Mouse (Mus musculus): Measurements from ENCODE around the gene Dimt1. TPM values are rescaled to one million over a fixed set of nuclear protein-coding genes. Genes with fewer than 3 reads are reported as not detected.
"Not testable (repeated sequence)": the region's sequence is repeated elsewhere in the genome, so short reads cannot be mapped to it uniquely, and the experiment has no call there.

Dimt1 gene
- polyA plus RNA-seq, 1 experiment = 29.2 TPM

- TF ChIP-seq POLR2A (IDR thresholded peaks at IDR 0.05; ENCODE audit: low read depth, low read length) (no peak), CTCF (IDR thresholded peaks at IDR 0.05; ENCODE audit: borderline replicate concordance, insufficient read depth, low read length) (no peak)
- H3K4me3 ChIP-seq (ENCODE audit: insufficient read depth, low read length) = no peak overlapping the region
- H3K27ac ChIP-seq (ENCODE audit: insufficient read depth, low read length) = no peak overlapping the region
- H3K4me1 ChIP-seq (ENCODE audit: control insufficient read depth, insufficient read depth, low read length) = peaks cover 3% of the 10 kb centered on the region; the same call in 1 of the 2 replicates
These were observed 13.6 kb downstream of the Dimt1 start for GRCm38 (mm10) chr13:106960557-106960956.

DNA sequence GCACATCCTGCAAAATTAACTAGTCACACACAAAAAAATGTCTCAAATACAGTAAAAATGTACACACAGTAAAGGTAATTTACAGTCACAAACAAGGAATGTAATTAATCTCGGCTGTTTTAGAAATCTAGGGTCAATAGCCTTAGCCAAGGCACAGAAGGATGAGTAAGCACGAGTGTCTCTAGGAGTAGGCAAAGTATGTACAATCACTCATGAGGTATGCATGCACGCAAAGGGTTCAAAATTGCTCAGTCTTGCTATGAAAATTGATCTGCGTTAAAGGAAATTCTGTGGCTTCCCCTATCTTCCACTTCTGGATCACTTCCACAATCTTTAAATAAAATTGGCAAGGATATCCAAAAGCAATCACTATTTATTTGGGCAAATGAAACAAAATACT, 14.6 kb downstream of the Dimt1 start:
- TF ChIP-seq CTCF (IDR thresholded peaks at IDR 0.05; ENCODE audit: borderline replicate concordance, insufficient read depth, low read length) (no peak), POLR2A (IDR thresholded peaks at IDR 0.05; ENCODE audit: low read depth, low read length) (no peak)
- Histone ChIP-seq H3K4me1 (ENCODE audit: control insufficient read depth, insufficient read depth, low read length) (peaks cover 3% of the 10 kb centered on the region; the same call in 1 of the 2 replicates), H3K4me3 (ENCODE audit: insufficient read depth, low read length) (no peak overlapping the region), H3K27ac (ENCODE audit: insufficient read depth, low read length) (peak overlapping the region; percentile 70; the same call in 1 of the 2 replicates)

- Histone ChIP-seq H3K4me3 (ENCODE audit: insufficient read depth, low read length) (no peak overlapping the region), H3K4me1 (ENCODE audit: control insufficient read depth, insufficient read depth, low read length) (peaks cover 2% of the 10 kb centered on the region; the same call in 1 of the 2 replicates), H3K27ac (ENCODE audit: insufficient read depth, low read length) (no peak overlapping the region)
- TF ChIP-seq CTCF (IDR thresholded peaks at IDR 0.05; ENCODE audit: borderline replicate concordance, insufficient read depth, low read length) = no peak
- TF ChIP-seq POLR2A (IDR thresholded peaks at IDR 0.05; ENCODE audit: low read depth, low read length) = no peak
These were observed 50.0 kb downstream of the Dimt1 start for GRCm38 (mm10) chr13:106996891-106997290.

DNA sequence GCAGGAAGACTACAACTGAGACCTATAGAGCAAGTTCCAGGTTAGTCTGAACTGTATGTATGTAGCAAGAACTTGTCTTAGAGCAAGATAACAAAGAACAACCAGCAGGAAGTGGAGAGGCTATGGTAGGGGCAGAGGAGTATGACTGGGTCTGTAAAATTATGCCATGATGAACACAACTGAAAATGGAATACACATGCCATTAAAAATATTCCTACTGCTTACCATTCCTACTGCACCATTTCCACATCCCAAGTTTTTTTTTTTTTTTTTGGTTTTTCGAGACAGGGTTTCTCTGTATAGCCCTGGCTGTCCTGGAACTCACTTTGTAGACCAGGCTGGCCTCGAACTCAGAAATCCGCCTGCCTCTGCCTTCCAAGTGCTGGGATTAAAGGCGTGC, 50.6 kb downstream of the Dimt1 start:
- H3K4me3 ChIP-seq (ENCODE audit: insufficient read depth, low read length); H3K27ac ChIP-seq (ENCODE audit: insufficient read depth, low read length); H3K4me1 ChIP-seq (ENCODE audit: control insufficient read depth, insufficient read depth, low read length): not testable (repeated sequence)

DNA sequence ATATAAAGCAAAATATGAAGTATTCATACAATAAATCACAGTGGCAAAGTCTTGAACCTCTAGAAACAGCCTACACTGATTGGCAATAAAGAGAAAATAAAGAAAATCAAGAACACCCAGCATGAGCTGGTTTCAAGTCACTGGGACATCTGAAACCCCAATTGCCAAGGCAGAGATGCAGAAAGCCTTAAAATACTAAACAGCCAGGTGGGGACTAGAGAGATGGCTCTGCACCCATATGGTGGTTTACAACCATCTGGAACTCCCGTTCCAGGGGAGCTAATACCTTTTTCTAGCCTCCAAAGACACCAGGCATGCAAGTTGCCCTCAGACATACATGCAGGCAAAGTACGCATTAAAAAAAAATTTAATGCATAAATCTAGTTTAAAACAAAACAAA, 51.1 kb downstream of the Dimt1 start:
- Histone ChIP-seq H3K4me3 (ENCODE audit: insufficient read depth, low read length) (no peak overlapping the region), H3K27ac (ENCODE audit: insufficient read depth, low read length) (no peak overlapping the region), H3K4me1 (ENCODE audit: control insufficient read depth, insufficient read depth, low read length) (peaks cover 2% of the 10 kb centered on the region; the same call in 1 of the 2 replicates)
- TF ChIP-seq POLR2A (IDR thresholded peaks at IDR 0.05; ENCODE audit: low read depth, low read length) (no peak), CTCF (IDR thresholded peaks at IDR 0.05; ENCODE audit: borderline replicate concordance, insufficient read depth, low read length) (no peak)

GRCm38 (mm10) chr13:106998671-106999070, 51.7 kb downstream of the Dimt1 start:
- TF ChIP-seq POLR2A (IDR thresholded peaks at IDR 0.05; ENCODE audit: low read depth, low read length) = no peak
- TF ChIP-seq CTCF (IDR thresholded peaks at IDR 0.05; ENCODE audit: borderline replicate concordance, insufficient read depth, low read length) = no peak
- no peak overlapping the region for H3K27ac ChIP-seq (ENCODE audit: insufficient read depth, low read length)
- H3K4me3 ChIP-seq (ENCODE audit: insufficient read depth, low read length) = no peak overlapping the region
- peaks cover 2% of the 10 kb centered on the region; the same call in 1 of the 2 replicates for H3K4me1 ChIP-seq (ENCODE audit: control insufficient read depth, insufficient read depth, low read length)

GRCm38 (mm10) chr13:107003211-107003610, 56.3 kb downstream of the Dimt1 start:
- no peak overlapping the region for H3K4me3 ChIP-seq (ENCODE audit: insufficient read depth, low read length)
- peaks cover 2% of the 10 kb centered on the region; the same call in 1 of the 2 replicates for H3K4me1 ChIP-seq (ENCODE audit: control insufficient read depth, insufficient read depth, low read length)
- TF ChIP-seq CTCF (IDR thresholded peaks at IDR 0.05; ENCODE audit: borderline replicate concordance, insufficient read depth, low read length) = no peak
- H3K27ac ChIP-seq (ENCODE audit: insufficient read depth, low read length) = no peak overlapping the region

DNA sequence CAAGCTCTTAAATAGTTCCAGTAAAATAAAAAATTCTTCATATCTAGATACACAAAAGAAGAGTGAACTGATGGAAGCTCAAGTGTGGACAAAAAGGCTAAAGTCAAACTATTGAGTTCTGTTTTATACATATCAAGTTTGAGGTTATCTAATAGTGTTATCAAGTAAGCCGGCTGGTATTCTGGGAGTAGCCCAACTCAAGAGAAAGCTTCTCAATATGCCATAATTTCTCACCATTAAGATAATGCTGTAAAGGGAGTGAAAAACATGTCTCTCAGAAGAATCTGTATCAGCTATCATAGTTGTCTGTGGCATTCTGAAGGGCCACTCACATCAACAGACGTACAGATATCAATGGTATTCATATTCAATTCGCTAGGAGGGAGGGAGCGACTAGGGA, 61.2 kb downstream of the Dimt1 start:
- H3K4me3 ChIP-seq (ENCODE audit: insufficient read depth, low read length) = no peak overlapping the region
- TF ChIP-seq POLR2A (IDR thresholded peaks at IDR 0.05; ENCODE audit: low read depth, low read length) (no peak), CTCF (IDR thresholded peaks at IDR 0.05; ENCODE audit: borderline replicate concordance, insufficient read depth, low read length) (no peak)
- H3K4me1 ChIP-seq (ENCODE audit: control insufficient read depth, insufficient read depth, low read length) = peaks cover 2% of the 10 kb centered on the region; the same call in 1 of the 2 replicates
- H3K27ac ChIP-seq (ENCODE audit: insufficient read depth, low read length) = no peak overlapping the region

Other genes with a start within 250 kb of the Dimt1 start
- gene Ipo11, start 10.2 kb upstream of the Dimt1 start, polyA plus RNA-seq (2011; ENCODE audit: insufficient read length, low read depth, missing spikeins) = 31.5 and 38.1 TPM in 2 replicates
- gene Kif2a, start 75.0 kb downstream of the Dimt1 start, polyA plus RNA-seq (2011; ENCODE audit: insufficient read length, low read depth, missing spikeins) = 125 and 142 TPM in 2 replicates

Measured in embryonic fibroblast, embryonic 13.5 days (primary cell).